Mouse (Mus musculus): ENCODE data around the gene Olfr469. TPM values are rescaled to one million over a fixed set of nuclear protein-coding genes. Genes with fewer than 3 reads are reported as not detected.

Gene Olfr469
- polyA plus RNA-seq, 1 experiment from 2014 or later = not detected

- no peak overlapping the region for H3K4me3 ChIP-seq (ENCODE audit: low read length)
- H3K9me3 ChIP-seq (ENCODE audit: control insufficient read depth, low read length) = no peaks in the 10 kb centered on the region
- no peaks in the 10 kb centered on the region for H3K36me3 ChIP-seq (ENCODE audit: control insufficient read depth, insufficient read depth, low read length)
- H3K9ac ChIP-seq (ENCODE audit: low read depth, low read length) = no peak overlapping the region
- no peak overlapping the region for H3K4me2 ChIP-seq (ENCODE audit: low read length)
- 63% methylated on average over 3 of the region's 3 CpGs for WGBS
- no peaks in the 10 kb centered on the region for H3K27me3 ChIP-seq (replicated peaks; ENCODE audit: control insufficient read depth, insufficient read depth, low read length)
- no peak overlapping the region for H3K27ac ChIP-seq (ENCODE audit: low read depth, low read length)
- ATAC-seq = peak; percentile 77
- no peaks in the 10 kb centered on the region for H3K4me1 ChIP-seq (ENCODE audit: control insufficient read depth, insufficient read depth, low read depth, low read length)
Observed at GRCm38 (mm10) chr7:107787977-107788620, 37.2 kb downstream of the Olfr469 start.

- Histone ChIP-seq H3K4me2 (ENCODE audit: low read length) (no peak overlapping the region), H3K9ac (ENCODE audit: low read depth, low read length) (no peak overlapping the region), H3K36me3 (ENCODE audit: control insufficient read depth, insufficient read depth, low read length) (no peaks in the 10 kb centered on the region), H3K4me1 (ENCODE audit: control insufficient read depth, insufficient read depth, low read depth, low read length) (no peaks in the 10 kb centered on the region), H3K4me3 (ENCODE audit: low read length) (no peak overlapping the region), H3K27me3 (replicated peaks; ENCODE audit: control insufficient read depth, insufficient read depth, low read length) (no peaks in the 10 kb centered on the region), H3K9me3 (ENCODE audit: control insufficient read depth, low read length) (no peaks in the 10 kb centered on the region), H3K27ac (ENCODE audit: low read depth, low read length) (no peak overlapping the region)
- WGBS = 50% methylated on average over 4 of the region's 4 CpGs
- no peak for ATAC-seq
Observed at GRCm38 (mm10) chr7:107779611-107780010, 45.7 kb downstream of the Olfr469 start.

- Histone ChIP-seq H3K9ac (ENCODE audit: low read depth, low read length) (no peak overlapping the region), H3K9me3 (ENCODE audit: control insufficient read depth, low read length) (no peaks in the 10 kb centered on the region), H3K36me3 (ENCODE audit: control insufficient read depth, insufficient read depth, low read length) (no peaks in the 10 kb centered on the region), H3K4me3 (ENCODE audit: low read length) (no peak overlapping the region), H3K4me2 (ENCODE audit: low read length) (no peak overlapping the region), H3K27me3 (replicated peaks; ENCODE audit: control insufficient read depth, insufficient read depth, low read length) (no peaks in the 10 kb centered on the region), H3K27ac (ENCODE audit: low read depth, low read length) (no peak overlapping the region), H3K4me1 (ENCODE audit: control insufficient read depth, insufficient read depth, low read depth, low read length) (no peaks in the 10 kb centered on the region)
- 96% methylated on average over 1 of the region's 1 CpGs for WGBS
- no peak for ATAC-seq
Observed at GRCm38 (mm10) chr7:107778216-107778615, 47.1 kb downstream of the Olfr469 start.

- H3K9me3 ChIP-seq (ENCODE audit: control insufficient read depth, low read length) = no peaks in the 10 kb centered on the region
- H3K9ac ChIP-seq (ENCODE audit: low read depth, low read length) = no peak overlapping the region
- H3K4me3 ChIP-seq (ENCODE audit: low read length) = no peak overlapping the region
- H3K36me3 ChIP-seq (ENCODE audit: control insufficient read depth, insufficient read depth, low read length) = no peaks in the 10 kb centered on the region
- no peaks in the 10 kb centered on the region for H3K27me3 ChIP-seq (replicated peaks; ENCODE audit: control insufficient read depth, insufficient read depth, low read length)
- no peak for ATAC-seq
- 56% methylated on average over 6 of the region's 6 CpGs for WGBS
- no peak overlapping the region for H3K27ac ChIP-seq (ENCODE audit: low read depth, low read length)
- no peak overlapping the region for H3K4me2 ChIP-seq (ENCODE audit: low read length)
- H3K4me1 ChIP-seq (ENCODE audit: control insufficient read depth, insufficient read depth, low read depth, low read length) = no peaks in the 10 kb centered on the region
Observed at GRCm38 (mm10) chr7:107770812-107771211, 54.5 kb downstream of the Olfr469 start.

Other genes with a start within 250 kb of the Olfr469 start
- gene Ppfibp2, start 230.3 kb downstream of the Olfr469 start, polyA plus RNA-seq (2015; fragmentation: Nextera tagmentation; extraction: Ambion mirVana) = 3.4 and 3.6 TPM in 2 replicates
- gene 5330417H12Rik, start 200.4 kb downstream of the Olfr469 start, polyA plus RNA-seq (2015; fragmentation: Nextera tagmentation; extraction: Ambion mirVana) = not detected in 2 replicates
- 0.35 and 0.44 TPM in 2 replicates for gene Cyb5r2, start 67.5 kb downstream of the Olfr469 start, polyA plus RNA-seq (2015; fragmentation: Nextera tagmentation; extraction: Ambion mirVana)
- gene Ovch2, start 24.3 kb downstream of the Olfr469 start, polyA plus RNA-seq (2015; fragmentation: Nextera tagmentation; extraction: Ambion mirVana) = not detected in 2 replicates
- gene Olfr467, start 13.3 kb downstream of the Olfr469 start, polyA plus RNA-seq (2015; fragmentation: Nextera tagmentation; extraction: Ambion mirVana) = not detected in 2 replicates
- gene Olfr470, start 21.9 kb upstream of the Olfr469 start, polyA plus RNA-seq (2015; fragmentation: Nextera tagmentation; extraction: Ambion mirVana) = not detected in 2 replicates
- not detected in 2 replicates for gene Olfr472, start 72.4 kb upstream of the Olfr469 start, polyA plus RNA-seq (2015; fragmentation: Nextera tagmentation; extraction: Ambion mirVana)
- gene Olfr473, start 104.9 kb upstream of the Olfr469 start, polyA plus RNA-seq (2015; fragmentation: Nextera tagmentation; extraction: Ambion mirVana) = not detected in 2 replicates
- gene Olfr474, start 129.1 kb upstream of the Olfr469 start, polyA plus RNA-seq (2015; fragmentation: Nextera tagmentation; extraction: Ambion mirVana) = not detected in 2 replicates
- gene Olfr476, start 139.3 kb upstream of the Olfr469 start, polyA plus RNA-seq (2015; fragmentation: Nextera tagmentation; extraction: Ambion mirVana) = not detected in 2 replicates
- gene Olfr477, start 161.2 kb upstream of the Olfr469 start, polyA plus RNA-seq (2015; fragmentation: Nextera tagmentation; extraction: Ambion mirVana) = not detected in 2 replicates
- not detected in 2 replicates for gene Olfr478, start 208.4 kb upstream of the Olfr469 start, polyA plus RNA-seq (2015; fragmentation: Nextera tagmentation; extraction: Ambion mirVana)
- not detected in 2 replicates for gene Olfr479, start 225.2 kb upstream of the Olfr469 start, polyA plus RNA-seq (2015; fragmentation: Nextera tagmentation; extraction: Ambion mirVana)
- not detected in 2 replicates for gene Olfr480, start 241.8 kb upstream of the Olfr469 start, polyA plus RNA-seq (2015; fragmentation: Nextera tagmentation; extraction: Ambion mirVana)

All from hindbrain, embryonic 16.5 days (tissue).